Mouse (Mus musculus): ENCODE measurements around the gene Vkorc1l1. TPM values are rescaled to one million over a fixed set of nuclear protein-coding genes. Genes with fewer than 3 reads are reported as not detected.

Gene Vkorc1l1
- polyA plus RNA-seq, 1 experiment from 2014 or later = 29.8 TPM

DNA sequence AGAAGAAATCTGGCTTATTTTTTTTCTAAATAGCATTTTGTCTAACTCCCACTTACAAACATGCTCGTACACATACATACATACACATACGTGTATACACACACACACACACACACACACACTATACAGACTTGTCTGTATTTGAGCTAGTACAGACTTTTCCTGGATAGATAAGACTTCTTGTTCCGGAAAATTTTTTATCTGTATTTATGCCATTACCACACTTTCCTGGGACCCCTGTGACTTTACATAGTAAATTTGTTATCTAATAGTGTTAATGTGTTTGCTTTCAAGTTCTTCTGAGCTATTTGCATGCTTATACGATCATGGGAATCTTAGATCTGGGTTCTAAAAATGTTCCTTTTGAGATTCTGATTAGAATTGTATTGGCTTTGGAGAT is 10.4 kb downstream of the Vkorc1l1 start:
- WGBS (ENCODE audit: insufficient replicate concordance) = 44% methylated on average over 4 of the region's 4 CpGs

DNA sequence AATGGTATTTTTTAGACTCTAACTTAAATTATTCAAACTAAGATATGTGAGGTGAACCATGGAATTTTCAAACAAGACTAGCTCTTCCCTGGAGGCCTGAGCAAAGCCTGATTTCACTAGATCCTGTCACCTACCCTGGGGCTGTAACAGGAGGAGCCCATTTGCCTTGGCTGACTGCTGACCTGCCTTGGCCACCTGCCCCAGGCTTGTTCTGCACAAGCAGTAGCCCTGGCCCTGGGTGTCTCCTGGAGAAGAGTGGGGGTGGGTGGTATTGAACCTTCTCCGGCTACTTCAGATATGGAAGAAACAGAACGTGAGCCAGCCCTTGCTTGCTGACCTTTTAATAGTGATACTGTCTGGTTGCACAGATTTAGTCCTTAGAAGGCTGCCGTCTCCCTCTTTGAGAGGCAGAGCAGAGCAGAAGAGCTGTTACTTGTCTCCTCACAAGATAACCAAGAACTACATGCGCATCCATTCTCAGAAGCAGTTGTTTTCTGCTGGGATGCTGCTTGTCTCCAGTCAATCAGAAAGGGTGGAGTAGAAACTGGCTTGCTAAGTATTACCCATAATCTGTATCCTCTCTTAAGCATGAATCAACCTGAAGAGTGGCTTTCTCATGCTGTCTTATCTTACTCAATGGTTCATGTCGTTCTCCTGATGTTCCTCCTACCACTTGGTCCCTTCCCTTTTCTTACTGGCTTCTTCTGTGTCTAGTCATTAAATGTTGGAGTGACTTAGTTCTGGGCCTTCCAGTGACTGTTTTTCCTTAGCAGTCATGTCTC is 12.9 kb downstream of the Vkorc1l1 start:
- Histone ChIP-seq H3K36me3 (peaks cover 24% of the 10 kb centered on the region), H3K4me1 (peaks cover 55% of the 10 kb centered on the region), H3K4me3 (no peak overlapping the region), H3K9ac (peak overlapping the region; percentile 33; the same call in 1 of the 2 replicates), H3K27ac (peak overlapping the region; percentile 87), H3K9me3 (replicated peaks) (no peaks in the 10 kb centered on the region), H3K4me2 (peak overlapping the region; percentile 47), H3K27me3 (replicated peaks) (no peaks in the 10 kb centered on the region)
- peak; percentile 78 for ATAC-seq
- WGBS (ENCODE audit: insufficient replicate concordance) = 37% methylated on average over 5 of the region's 5 CpGs

More for the DNA sequence above, 10.4 kb downstream of the Vkorc1l1 start:
- Histone ChIP-seq H3K36me3 (peaks cover 17% of the 10 kb centered on the region), H3K27ac (peak overlapping the region; percentile 45; the same call in 1 of the 2 replicates), H3K9ac (no peak overlapping the region), H3K4me1 (peaks cover 64% of the 10 kb centered on the region), H3K27me3 (replicated peaks) (no peaks in the 10 kb centered on the region), H3K4me3 (no peak overlapping the region), H3K4me2 (0 out of 2 replicates have a peak overlapping the region, but pooled peaks have one; percentile 4), H3K9me3 (replicated peaks) (no peaks in the 10 kb centered on the region)
- ATAC-seq = no peak

DNA sequence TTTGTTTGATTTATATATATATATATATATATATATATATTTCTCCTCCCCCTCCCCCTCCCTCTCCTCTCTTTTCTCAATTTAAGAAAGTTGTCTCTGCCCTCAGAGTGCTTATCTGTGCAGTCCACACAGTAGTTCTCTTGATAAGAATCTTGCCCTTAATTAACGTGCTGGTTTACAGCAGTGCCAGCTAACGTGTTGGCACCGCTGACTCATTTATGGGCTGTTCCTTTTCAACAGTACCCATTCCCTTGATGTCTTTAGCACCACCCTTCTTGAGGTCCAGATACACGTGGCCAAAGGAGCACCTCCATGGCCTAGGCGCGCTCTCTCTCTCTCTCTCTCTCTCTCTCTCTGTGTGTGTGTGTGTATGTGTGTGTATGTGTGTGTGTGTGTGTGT is 14.0 kb downstream of the Vkorc1l1 start:
- peaks cover 29% of the 10 kb centered on the region for H3K36me3 ChIP-seq
- 25% methylated on average over 6 of the region's 6 CpGs for WGBS (ENCODE audit: insufficient replicate concordance)
- H3K27me3 ChIP-seq (replicated peaks) = no peaks in the 10 kb centered on the region
- H3K4me3 ChIP-seq = no peak overlapping the region
- H3K4me2 ChIP-seq = peak overlapping the region; percentile 47
- ATAC-seq = peak; percentile 83
- peaks cover 49% of the 10 kb centered on the region for H3K4me1 ChIP-seq
- no peaks in the 10 kb centered on the region for H3K9me3 ChIP-seq (replicated peaks)
- H3K9ac ChIP-seq = peak overlapping the region; percentile 33; the same call in 1 of the 2 replicates
- peak overlapping the region; percentile 87 for H3K27ac ChIP-seq

DNA sequence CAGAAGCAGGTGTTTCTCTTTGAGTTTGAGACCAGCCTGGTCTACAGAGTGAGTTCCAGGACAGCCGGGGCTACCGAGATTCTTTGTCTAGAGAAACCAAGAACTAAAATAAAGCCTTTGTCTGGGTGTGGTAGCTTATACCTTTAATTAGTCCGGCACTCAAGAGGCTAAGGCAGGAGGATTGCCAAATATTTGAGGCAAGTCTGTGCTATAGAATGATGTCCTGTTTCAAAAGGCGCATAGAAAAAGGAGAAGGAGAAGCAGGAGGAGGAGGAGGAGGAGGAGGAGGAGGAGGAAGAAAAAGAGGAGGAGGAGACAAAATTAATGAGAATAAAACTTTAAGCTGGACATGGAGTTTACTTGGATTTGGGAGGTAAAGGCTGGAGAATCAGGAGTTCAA is 21.5 kb downstream of the Vkorc1l1 start:
- H3K4me2 ChIP-seq = no peak overlapping the region
- no peak overlapping the region for H3K4me3 ChIP-seq
- no peak overlapping the region for H3K9ac ChIP-seq
- H3K27ac ChIP-seq = no peak overlapping the region
- H3K4me1 ChIP-seq = peaks cover 31% of the 10 kb centered on the region; the same call in 1 of the 2 replicates
- 87% methylated on average over 4 of the region's 4 CpGs for WGBS (ENCODE audit: insufficient replicate concordance)
- peaks cover 27% of the 10 kb centered on the region for H3K36me3 ChIP-seq
- no peaks in the 10 kb centered on the region for H3K9me3 ChIP-seq (replicated peaks)
- no peaks in the 10 kb centered on the region for H3K27me3 ChIP-seq (replicated peaks)
- ATAC-seq = no peak

- ATAC-seq = no peak
- no peak overlapping the region for H3K27ac ChIP-seq
- 93% methylated on average over 3 of the region's 3 CpGs for WGBS (ENCODE audit: insufficient replicate concordance)
These were observed 24.7 kb downstream of the Vkorc1l1 start for GRCm38 (mm10) chr5:129966448-129966847.

GRCm38 (mm10) chr5:129968417-129968816 is 26.6 kb downstream of the Vkorc1l1 start:
- ATAC-seq = no peak
- H3K4me1 ChIP-seq = peaks cover 57% of the 10 kb centered on the region
- 0 out of 2 replicates have a peak overlapping the region, but pooled peaks have one; percentile 39 for H3K27ac ChIP-seq

More at GRCm38 (mm10) chr5:129966448-129966847, 24.7 kb downstream of the Vkorc1l1 start:
- Histone ChIP-seq H3K27me3 (replicated peaks) (no peaks in the 10 kb centered on the region), H3K4me1 (peaks cover 44% of the 10 kb centered on the region), H3K9me3 (replicated peaks) (no peaks in the 10 kb centered on the region), H3K9ac (no peak overlapping the region), H3K36me3 (peaks cover 13% of the 10 kb centered on the region), H3K4me2 (no peak overlapping the region), H3K4me3 (no peak overlapping the region)

DNA sequence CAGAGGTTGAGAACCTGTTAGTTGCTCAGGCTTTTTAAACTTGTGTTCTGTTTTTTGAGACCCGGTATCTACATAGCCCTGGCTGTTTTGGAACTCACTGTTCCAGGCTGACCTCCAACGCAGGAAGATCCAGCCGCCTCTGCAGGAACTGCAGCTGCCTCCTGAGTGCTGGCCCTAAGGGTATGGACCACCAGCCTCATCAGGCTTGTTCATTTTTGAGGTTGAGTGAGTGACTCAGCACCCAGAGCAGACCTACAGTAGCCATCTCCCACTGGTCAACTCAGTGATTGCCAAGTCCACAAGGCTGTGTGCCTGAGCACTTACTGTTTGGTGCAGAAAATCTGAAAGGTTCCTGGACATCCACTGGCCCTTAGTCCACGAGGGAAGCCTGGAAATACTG is 29.7 kb downstream of the Vkorc1l1 start:
- peaks cover 78% of the 10 kb centered on the region for H3K4me1 ChIP-seq
- WGBS (ENCODE audit: insufficient replicate concordance) = 84% methylated on average over 4 of the region's 4 CpGs
- H3K27ac ChIP-seq = peak overlapping the region; percentile 57

More at GRCm38 (mm10) chr5:129968417-129968816, 26.6 kb downstream of the Vkorc1l1 start:
- H3K4me2 ChIP-seq = no peak overlapping the region
- H3K9me3 ChIP-seq (replicated peaks) = no peaks in the 10 kb centered on the region
- no peak overlapping the region for H3K4me3 ChIP-seq
- peaks cover 27% of the 10 kb centered on the region for H3K36me3 ChIP-seq
- H3K27me3 ChIP-seq (replicated peaks) = no peaks in the 10 kb centered on the region
- no peak overlapping the region for H3K9ac ChIP-seq
- 78% methylated on average over 7 of the region's 7 CpGs for WGBS (ENCODE audit: insufficient replicate concordance)

GRCm38 (mm10) chr5:129974354-129974753 is 32.6 kb downstream of the Vkorc1l1 start:
- Histone ChIP-seq H3K9me3 (replicated peaks) (no peaks in the 10 kb centered on the region), H3K9ac (peak overlapping the region; percentile 60), H3K4me2 (peak overlapping the region; percentile 32), H3K27me3 (replicated peaks) (no peaks in the 10 kb centered on the region), H3K27ac (peak overlapping the region; percentile 95), H3K4me1 (peaks cover 89% of the 10 kb centered on the region), H3K36me3 (peaks cover 42% of the 10 kb centered on the region), H3K4me3 (no peak overlapping the region)
- ATAC-seq = peak; percentile 8; the same call in 1 of the 2 replicates
- WGBS (ENCODE audit: insufficient replicate concordance) = 56% methylated on average over 4 of the region's 4 CpGs

More for the DNA sequence above, 29.7 kb downstream of the Vkorc1l1 start:
- Histone ChIP-seq H3K36me3 (peaks cover 39% of the 10 kb centered on the region), H3K9me3 (replicated peaks) (no peaks in the 10 kb centered on the region), H3K4me3 (no peak overlapping the region), H3K27me3 (replicated peaks) (no peaks in the 10 kb centered on the region), H3K4me2 (no peak overlapping the region), H3K9ac (no peak overlapping the region)
- no peak for ATAC-seq

DNA sequence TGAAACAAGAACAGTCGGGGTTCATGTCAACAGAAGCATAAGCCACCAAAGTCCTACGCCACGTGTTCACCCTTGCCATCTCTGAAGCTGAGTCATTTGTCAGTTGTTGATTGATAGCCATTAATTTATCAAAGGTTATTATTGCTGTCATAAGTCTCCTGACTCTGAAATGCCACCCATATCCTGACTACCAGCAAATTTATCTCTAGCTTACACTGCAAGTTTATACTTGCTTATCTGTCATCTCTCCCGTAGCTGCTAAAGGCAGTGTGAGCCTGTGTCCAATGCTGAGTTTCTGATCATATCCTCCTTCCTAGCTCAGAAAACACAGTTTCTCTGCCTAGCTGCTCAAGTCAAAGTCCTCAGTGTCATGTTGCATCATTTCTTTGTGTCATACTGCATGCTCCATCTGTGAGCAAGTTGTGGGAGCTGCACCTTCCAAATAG is 33.1 kb downstream of the Vkorc1l1 start:
- Histone ChIP-seq H3K36me3 (peaks cover 41% of the 10 kb centered on the region), H3K9ac (peak overlapping the region; percentile 60), H3K27ac (peak overlapping the region; percentile 95), H3K4me1 (peaks cover 92% of the 10 kb centered on the region), H3K27me3 (replicated peaks) (no peaks in the 10 kb centered on the region), H3K4me2 (peak overlapping the region; percentile 32), H3K9me3 (replicated peaks) (no peaks in the 10 kb centered on the region), H3K4me3 (no peak overlapping the region)
- peak; percentile 89 for ATAC-seq
- WGBS (ENCODE audit: insufficient replicate concordance) = 22% methylated on average over 4 of the region's 4 CpGs

- Histone ChIP-seq H3K27ac (peak overlapping the region; percentile 95), H3K4me2 (peak overlapping the region; percentile 58), H3K9ac (peak overlapping the region; percentile 59), H3K4me1 (peaks cover 82% of the 10 kb centered on the region), H3K27me3 (replicated peaks) (no peaks in the 10 kb centered on the region), H3K4me3 (no peak overlapping the region), H3K36me3 (peaks cover 33% of the 10 kb centered on the region), H3K9me3 (replicated peaks) (no peaks in the 10 kb centered on the region)
- 53% methylated on average over 4 of the region's 4 CpGs for WGBS (ENCODE audit: insufficient replicate concordance)
- ATAC-seq = peak; percentile 65
These were observed 36.0 kb downstream of the Vkorc1l1 start for GRCm38 (mm10) chr5:129977768-129978167.

- H3K9me3 ChIP-seq (replicated peaks) = no peaks in the 10 kb centered on the region
- peaks cover 36% of the 10 kb centered on the region for H3K36me3 ChIP-seq
- no peak overlapping the region for H3K4me3 ChIP-seq
- peak; percentile 25; the same call in 1 of the 2 replicates for ATAC-seq
- H3K9ac ChIP-seq = peak overlapping the region; percentile 54
- WGBS (ENCODE audit: insufficient replicate concordance) = 54% methylated on average over 5 of the region's 5 CpGs
- H3K4me2 ChIP-seq = peak overlapping the region; percentile 34; the same call in 1 of the 2 replicates
- no peaks in the 10 kb centered on the region for H3K27me3 ChIP-seq (replicated peaks)
- H3K27ac ChIP-seq = peak overlapping the region; percentile 95
- peaks cover 74% of the 10 kb centered on the region for H3K4me1 ChIP-seq
These were observed 36.8 kb downstream of the Vkorc1l1 start for GRCm38 (mm10) chr5:129978608-129979007.

GRCm38 (mm10) chr5:129980216-129980615 is 38.4 kb downstream of the Vkorc1l1 start:
- no peaks in the 10 kb centered on the region for H3K27me3 ChIP-seq (replicated peaks)
- no peaks in the 10 kb centered on the region for H3K9me3 ChIP-seq (replicated peaks)
- H3K4me1 ChIP-seq = peaks cover 58% of the 10 kb centered on the region
- H3K27ac ChIP-seq = peak overlapping the region; percentile 95
- no peak overlapping the region for H3K4me3 ChIP-seq
- 31% methylated on average over 3 of the region's 3 CpGs for WGBS (ENCODE audit: insufficient replicate concordance)
- H3K4me2 ChIP-seq = peak overlapping the region; percentile 55
- H3K9ac ChIP-seq = peak overlapping the region; percentile 54
- H3K36me3 ChIP-seq = peaks cover 49% of the 10 kb centered on the region
- peak; percentile 57 for ATAC-seq

Measured in liver, embryonic 12.5 days (tissue).